Mouse (Mus musculus): Measurements from ENCODE around the gene Muc13. TPM values are rescaled to one million over a fixed set of nuclear protein-coding genes. Genes with fewer than 3 reads are reported as not detected.

Muc13 gene
- polyA plus RNA-seq, 1 experiment from 2014 or later, result 3.2 TPM

DNA sequence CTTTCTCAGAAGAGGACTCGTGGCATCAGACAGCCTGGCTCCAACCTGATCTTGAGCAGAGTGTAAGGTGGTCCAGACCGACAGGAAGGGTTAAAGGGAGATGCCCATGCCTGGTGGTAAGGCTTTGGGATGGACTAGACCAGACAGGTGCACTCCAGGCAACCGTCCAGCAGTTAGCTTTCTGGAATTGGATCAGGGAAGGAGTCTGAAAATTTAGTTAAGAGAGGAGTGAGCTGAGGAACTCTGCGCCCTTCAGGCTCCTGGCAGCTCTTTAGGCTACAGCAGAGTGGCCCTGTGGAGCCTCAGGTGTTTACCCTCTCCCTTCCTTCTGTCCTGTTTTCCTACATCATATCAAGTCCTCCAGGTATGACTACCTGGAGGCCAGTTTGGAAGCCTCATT is 68.6 kb downstream of the Muc13 start:
- H3K27me3 ChIP-seq (ENCODE audit: control insufficient read depth, insufficient read depth, low read depth, low read length), result no peaks in the 10 kb centered on the region

DNA sequence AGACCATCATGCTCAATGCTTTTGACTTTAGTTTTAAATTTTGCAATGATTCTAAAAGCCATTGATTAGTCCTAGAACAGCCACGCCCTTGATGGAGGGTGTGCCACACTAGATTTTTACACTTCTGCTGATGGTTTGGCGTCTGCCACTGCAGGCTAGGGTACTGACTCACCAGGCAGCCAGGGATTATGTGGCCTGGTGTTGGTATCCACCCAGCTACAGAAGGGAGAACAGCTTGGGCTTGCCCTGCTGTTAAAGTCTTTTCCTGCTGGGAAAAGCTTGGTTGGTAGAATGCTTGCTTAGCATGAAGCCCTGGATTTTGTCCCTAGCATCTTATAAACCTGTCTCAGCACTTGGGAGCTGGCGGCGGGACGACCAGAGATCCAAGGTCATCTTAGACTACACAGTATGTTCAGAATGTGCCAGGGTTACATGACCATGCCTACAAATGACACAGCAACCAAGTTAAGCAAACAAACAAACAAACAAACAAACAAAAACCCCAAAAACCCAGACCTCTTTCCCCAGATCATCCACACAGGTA is 69.4 kb downstream of the Muc13 start:
- Histone ChIP-seq H3K27ac (ENCODE audit: low read length) (no peak overlapping the region), H3K9ac (ENCODE audit: low read depth, low read length) (no peak overlapping the region), H3K4me3 (ENCODE audit: low read depth, low read length) (no peak overlapping the region), H3K27me3 (ENCODE audit: control insufficient read depth, insufficient read depth, low read depth, low read length) (no peaks in the 10 kb centered on the region), H3K4me1 (ENCODE audit: control insufficient read depth, low read depth, low read length) (no peaks in the 10 kb centered on the region), H3K36me3 (ENCODE audit: control insufficient read depth, insufficient read depth) (no peaks in the 10 kb centered on the region), H3K9me3 (replicated peaks; ENCODE audit: control insufficient read depth, low read length) (no peaks in the 10 kb centered on the region), H3K4me2 (ENCODE audit: low read depth, low read length) (no peak overlapping the region)
- 66% methylated on average over 5 of the region's 5 CpGs for WGBS (ENCODE audit: insufficient replicate concordance)
- no peak for ATAC-seq (ENCODE audit: low read depth)

More for the DNA sequence above, 68.6 kb downstream of the Muc13 start:
- no peak overlapping the region for H3K27ac ChIP-seq (ENCODE audit: low read length)
- ATAC-seq (ENCODE audit: low read depth), result no peak
- no peak overlapping the region for H3K4me2 ChIP-seq (ENCODE audit: low read depth, low read length)
- H3K4me1 ChIP-seq (ENCODE audit: control insufficient read depth, low read depth, low read length), result no peaks in the 10 kb centered on the region
- no peaks in the 10 kb centered on the region for H3K9me3 ChIP-seq (replicated peaks; ENCODE audit: control insufficient read depth, low read length)
- no peak overlapping the region for H3K4me3 ChIP-seq (ENCODE audit: low read depth, low read length)
- WGBS (ENCODE audit: insufficient replicate concordance), result 60% methylated on average over 4 of the region's 4 CpGs
- H3K9ac ChIP-seq (ENCODE audit: low read depth, low read length), result no peak overlapping the region
- H3K36me3 ChIP-seq (ENCODE audit: control insufficient read depth, insufficient read depth), result no peaks in the 10 kb centered on the region

Other genes with a start within 250 kb of the Muc13 start
- gene Heg1, start 109.7 kb upstream of the Muc13 start, polyA plus RNA-seq (2015; fragmentation: Nextera tagmentation; extraction: Ambion mirVana), result 3.5 and 4.6 TPM in 2 replicates
- 4.6 and 4.9 TPM in 2 replicates for gene Itgb5, start 35.6 kb downstream of the Muc13 start, polyA plus RNA-seq (2015; fragmentation: Nextera tagmentation; extraction: Ambion mirVana)
- gene Umps, start 173.0 kb downstream of the Muc13 start, polyA plus RNA-seq (2015; fragmentation: Nextera tagmentation; extraction: Ambion mirVana), result 30.9 and 31.2 TPM in 2 replicates

Measured in liver, embryonic 16.5 days (tissue).